Mouse (Mus musculus) hindbrain, embryonic 11.5 days (tissue): ENCODE measurements at regions not wholly inside any gene's neighbourhood (a gene's known extent, or its start where the extent isn't known, plus 50 kb on each side); places are given as distances from the start of the nearest gene placed in this dataset.

Experiments
- ATAC-seq: fragments of 200-750 bp; cut with Nextera tagmentation; 2 replicates; pipeline ENCODE4 v1.8.0; 2017; ENCODE audit warnings: mild to moderate bottlenecking, moderate TSS enrichment, moderate library complexity; ENCODE audit not compliant: low FRiP score
- DNase-seq: peaks from one replicate; pipeline ENCODE4 v3.0.0-alpha.2; 2015; ENCODE audit warnings: low spot score
- H3K27ac ChIP-seq: fragments of 300-500 bp; sonication (generic); 2 replicates; pipeline ENCODE4 v1.5.1; 2014; ENCODE audit warnings: mild to moderate bottlenecking, low read depth, low read length
- H3K27me3 ChIP-seq: fragments of 300-500 bp; sonication (generic); 2 replicates; pipeline ENCODE4 v1.6.1; 2014; ENCODE audit warnings: mild to moderate bottlenecking, low read length, moderate library complexity, mixed read lengths; ENCODE audit not compliant: control insufficient read depth, insufficient read depth
- H3K36me3 ChIP-seq: fragments of 300-500 bp; sonication (generic); 2 replicates; pipeline ENCODE4 v1.6.1; 2014; ENCODE audit warnings: mild to moderate bottlenecking, low read length, moderate library complexity, mixed read lengths; ENCODE audit not compliant: control insufficient read depth, insufficient read depth
- H3K4me1 ChIP-seq: fragments of 300-500 bp; sonication (generic); replicated peaks from 2 replicates; pipeline ENCODE4 v1.6.1; 2014; ENCODE audit warnings: low read length, mixed read lengths; ENCODE audit not compliant: control insufficient read depth, insufficient read depth
- H3K4me2 ChIP-seq: fragments of 300-500 bp; sonication (generic); replicated peaks from 2 replicates; pipeline ENCODE4 v1.6.1; 2014; ENCODE audit warnings: mild to moderate bottlenecking, low read depth, low read length
- H3K4me3 ChIP-seq: fragments of 300-500 bp; sonication (generic); 2 replicates; pipeline ENCODE4 v1.5.1; 2014; ENCODE audit warnings: low read depth, low read length
- H3K9ac ChIP-seq: fragments of 300-500 bp; sonication (generic); 2 replicates; pipeline ENCODE4 v1.6.1; 2014; ENCODE audit warnings: low read depth, low read length
- H3K9me3 ChIP-seq: fragments of 300-500 bp; sonication (generic); 2 replicates; pipeline ENCODE4 v1.6.1; 2016; ENCODE audit warnings: low read length; ENCODE audit not compliant: control insufficient read depth
- WGBS: fragments of 180-500 bp; shearing (Covaris S2); extraction: QIAGEN DNeasy Blood & Tissue Kit; methylation state at CpG from one replicate; pipeline ENCODE4 v1.1.7; 2014; 5-methylcytosine and 5-hydroxymethylcytosine counted together

DNA sequence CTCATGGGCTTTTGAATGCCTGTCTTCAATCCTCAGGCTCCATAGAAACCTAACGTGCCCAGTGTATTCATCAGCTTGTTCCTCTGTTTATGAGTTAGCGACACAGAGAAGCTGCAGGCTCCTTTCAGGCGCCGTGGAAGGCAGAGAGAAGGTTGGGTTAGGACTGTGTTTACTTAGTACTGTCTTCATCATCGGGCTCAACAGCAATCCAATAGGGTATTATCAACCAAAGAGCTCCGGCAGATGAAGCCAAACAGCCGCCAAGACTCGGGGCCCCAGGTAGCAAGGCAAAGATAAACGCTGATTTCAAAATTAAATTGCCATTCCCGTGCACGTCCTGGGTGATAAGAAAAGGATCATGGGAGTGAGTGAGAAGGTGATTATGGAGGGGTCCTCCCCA lies 50.5 kb upstream of the Mc3r start:
- no peaks in the 10 kb centered on the region for H3K27me3 ChIP-seq
- no peak overlapping the region for H3K9ac ChIP-seq
- ATAC-seq (no peak), DNase-seq (no peak)
- no peak overlapping the region for H3K27ac ChIP-seq
- WGBS, result 91% methylated on average over 11 of the region's 11 CpGs
- H3K36me3 ChIP-seq, result no peaks in the 10 kb centered on the region
- H3K4me2 ChIP-seq, result no peak overlapping the region
- H3K4me1 ChIP-seq, result no peaks in the 10 kb centered on the region
- no peak overlapping the region for H3K4me3 ChIP-seq
- H3K9me3 ChIP-seq, result no peaks in the 10 kb centered on the region
